ENCODE assay signal across 8 mouse cellular contexts in the genomic region with DNA sequence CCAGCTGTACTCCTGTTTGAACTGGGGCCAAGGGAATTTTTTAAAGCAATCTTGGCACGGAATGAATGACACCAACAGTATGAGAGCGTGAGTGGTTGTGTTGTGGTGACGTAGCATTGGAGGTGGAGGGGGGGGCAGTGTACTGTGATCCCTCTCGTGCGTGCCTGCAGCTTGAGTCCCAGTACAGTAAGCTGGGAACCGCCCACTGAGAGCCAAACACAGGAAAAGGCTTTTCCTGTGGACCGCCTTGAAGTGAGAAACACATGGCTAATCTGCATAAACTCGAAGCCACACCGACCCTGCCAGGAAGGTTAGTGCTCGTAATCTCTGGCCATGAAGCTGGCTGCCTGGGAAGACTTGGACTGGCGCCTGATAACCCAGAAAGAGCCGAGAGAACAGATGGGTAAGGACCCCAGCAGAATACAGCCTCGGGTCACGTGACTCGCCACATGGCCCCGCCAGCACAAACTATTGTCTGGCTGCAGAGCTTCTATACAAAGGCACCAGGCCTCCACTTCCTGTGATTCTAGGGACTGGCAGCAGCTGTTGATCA. TPM values are rescaled to one million over a fixed set of nuclear protein-coding genes. Genes with fewer than 3 reads are reported as not detected.
DNase-seq lines count a peak whose midpoint lies in the region; ATAC-seq and TF ChIP-seq lines count a peak whose summit lies in the region.

No protein-coding gene starts in this region.

- no peak for TF ChIP-seq CTCF in E14TG2a.4 (conservative IDR thresholded peaks at IDR 0.05; ENCODE audit: low read length)
- TF ChIP-seq CTCF in heart, postnatal 0 days (IDR thresholded peaks at IDR 0.05; ENCODE audit: low read depth) = no peak

- peak overlapping the region; percentile 50 for H3K4me2 ChIP-seq in forebrain, embryonic 12.5 days
- H3K4me2 ChIP-seq in heart, postnatal 0 days (ENCODE audit: low read depth, low read length) = peak overlapping the region; percentile 45
- peak overlapping the region; percentile 48 for H3K4me2 ChIP-seq in liver, embryonic 15.5 days
- peak overlapping the region; percentile 51 for H3K4me2 ChIP-seq in neural tube, embryonic 12.5 days (replicated peaks)

- H3K4me3 ChIP-seq in E14TG2a.4 (replicated peaks; ENCODE audit: low read length) = peak overlapping the region; percentile 48
- H3K4me3 ChIP-seq in forebrain, embryonic 12.5 days (replicated peaks) = peak overlapping the region; percentile 23
- peak overlapping the region; percentile 10 for H3K4me3 ChIP-seq in heart, postnatal 0 days (ENCODE audit: low read depth, low read length)
- H3K4me3 ChIP-seq in liver, embryonic 15.5 days (replicated peaks) = no peak overlapping the region; the same call in 1 of the 2 replicates
- no peak overlapping the region; the same call in 1 of the 2 replicates for H3K4me3 ChIP-seq in neural tube, embryonic 12.5 days

- 1% methylated on average over 16 of the region's 16 CpGs for WGBS in forebrain, embryonic 12.5 days
- under 1% methylated on average over 16 of the region's 16 CpGs for WGBS in heart, postnatal 0 days
- WGBS in liver, embryonic 15.5 days (ENCODE audit: insufficient replicate concordance) = 5% methylated on average over 16 of the region's 16 CpGs
- under 1% methylated on average over 16 of the region's 16 CpGs for WGBS in neural tube, embryonic 12.5 days

- peak overlapping the region; percentile 95 for H3K27ac ChIP-seq in forebrain, embryonic 12.5 days
- H3K27ac ChIP-seq in heart, postnatal 0 days (ENCODE audit: low read depth) = peak overlapping the region; percentile 80
- peak overlapping the region; percentile 67 for H3K27ac ChIP-seq in liver, embryonic 15.5 days (replicated peaks)
- H3K27ac ChIP-seq in neural tube, embryonic 12.5 days = peak overlapping the region; percentile 58; the same call in 1 of the 2 replicates

- peak overlapping the region; percentile 47; the same call in 1 of the 2 replicates for H3K9ac ChIP-seq in forebrain, embryonic 12.5 days
- H3K9ac ChIP-seq in heart, postnatal 0 days (replicated peaks; ENCODE audit: low read depth, low read length) = no peak overlapping the region; the same call in 1 of the 2 replicates
- H3K9ac ChIP-seq in liver, embryonic 15.5 days = no peak overlapping the region
- 0 out of 2 replicates have a peak overlapping the region, but pooled peaks have one; percentile 3 for H3K9ac ChIP-seq in neural tube, embryonic 12.5 days

- peaks cover 99% of the 10 kb centered on the region for H3K4me1 ChIP-seq in E14TG2a.4 (replicated peaks; ENCODE audit: low read depth, low read length)
- H3K4me1 ChIP-seq in forebrain, embryonic 12.5 days = peaks cover 72% of the 10 kb centered on the region
- H3K4me1 ChIP-seq in heart, postnatal 0 days (ENCODE audit: control insufficient read depth, insufficient read depth) = peaks cover 69% of the 10 kb centered on the region
- peaks cover 93% of the 10 kb centered on the region for H3K4me1 ChIP-seq in liver, embryonic 15.5 days (replicated peaks)
- peaks cover 71% of the 10 kb centered on the region for H3K4me1 ChIP-seq in neural tube, embryonic 12.5 days

- no peaks in the 10 kb centered on the region for H3K9me3 ChIP-seq in E14TG2a.4 (ENCODE audit: low read length)
- H3K9me3 ChIP-seq in forebrain, embryonic 12.5 days = no peaks in the 10 kb centered on the region
- no peaks in the 10 kb centered on the region for H3K9me3 ChIP-seq in heart, postnatal 0 days (replicated peaks; ENCODE audit: control insufficient read depth, low read length)
- H3K9me3 ChIP-seq in liver, embryonic 15.5 days (replicated peaks) = no peaks in the 10 kb centered on the region
- no peaks in the 10 kb centered on the region for H3K9me3 ChIP-seq in neural tube, embryonic 12.5 days

- DNase-seq in c-Kit-positive CD71-positive TER-119-negative erythroid progenitor cells, embryonic 14.5 days (ENCODE audit: low read depth) = peak; percentile 85
- DNase-seq in heart, postnatal 0 days (ENCODE audit: low spot score) = peak; percentile 96
- peak; percentile 87 to 92 for DNase-seq in kidney, postnatal 4 days
- peak; percentile 84 for DNase-seq in testis, postnatal 10 days (ENCODE audit: low spot score)

- H3K36me3 ChIP-seq in E14TG2a.4 (ENCODE audit: insufficient read depth, low read length) = peaks cover 89% of the 10 kb centered on the region
- 0 out of 2 replicates have a peak, but pooled peaks cover 4% of the 10 kb centered on the region for H3K36me3 ChIP-seq in forebrain, embryonic 12.5 days (replicated peaks)
- H3K36me3 ChIP-seq in heart, postnatal 0 days (replicated peaks; ENCODE audit: control insufficient read depth, insufficient read depth, low read length) = no peaks in the 10 kb centered on the region
- peaks cover 37% of the 10 kb centered on the region for H3K36me3 ChIP-seq in liver, embryonic 15.5 days (replicated peaks)
- H3K36me3 ChIP-seq in neural tube, embryonic 12.5 days = no peaks in the 10 kb centered on the region

- no peaks in the 10 kb centered on the region for H3K27me3 ChIP-seq in E14TG2a.4 (ENCODE audit: insufficient read depth, low read length)
- H3K27me3 ChIP-seq in forebrain, embryonic 12.5 days = no peaks in the 10 kb centered on the region
- no peaks in the 10 kb centered on the region for H3K27me3 ChIP-seq in heart, postnatal 0 days (ENCODE audit: control insufficient read depth, insufficient read depth, low read length)
- no peaks in the 10 kb centered on the region for H3K27me3 ChIP-seq in liver, embryonic 15.5 days
- H3K27me3 ChIP-seq in neural tube, embryonic 12.5 days (replicated peaks) = no peaks in the 10 kb centered on the region

- TF ChIP-seq EP300 in heart, postnatal 0 days (IDR thresholded peaks at IDR 0.05; ENCODE audit: low read depth) = peak; percentile 95; the same call in 1 of the 2 replicates

- peak; percentile 92 for ATAC-seq in forebrain, embryonic 12.5 days (ENCODE audit: low FRiP score)
- peak; percentile 95 for ATAC-seq in heart, postnatal 0 days (ENCODE audit: insufficient read depth, low read depth)
- ATAC-seq in liver, embryonic 15.5 days (ENCODE audit: insufficient read depth) = peak; percentile 83
- ATAC-seq in neural tube, embryonic 12.5 days (ENCODE audit: low FRiP score, low read depth) = peak; percentile 95

RNA-seq across cellular contexts. Expression of a gene that starts 27.0 kb away (rescaled TPM):
- 50.4 and 51.5 TPM in 2 replicates for polyA plus RNA-seq in forebrain, embryonic 12.5 days (2016; fragmentation: Nextera tagmentation; extraction: Ambion mirVana)
- total RNA-seq in heart, postnatal 0 days (2014; rRNA removed; ENCODE audit: low replicate concordance) = 27.9 and 33.3 TPM in 2 replicates
- 9.7 and 10.1 TPM in 2 replicates for polyA plus RNA-seq in heart, postnatal 0 days (2015; fragmentation: Nextera tagmentation; extraction: Ambion mirVana)
- polyA plus RNA-seq in liver, embryonic 15.5 days (2015; fragmentation: Nextera tagmentation; extraction: Ambion mirVana) = 7.6 and 9.3 TPM in 2 replicates
- 41.0 and 42.4 TPM in 2 replicates for polyA plus RNA-seq in neural tube, embryonic 12.5 days (2016; fragmentation: Nextera tagmentation; extraction: Ambion mirVana)

RNA-seq across cellular contexts. Expression of a gene that starts 57.2 kb away (rescaled TPM):
- polyA plus RNA-seq in forebrain, embryonic 12.5 days (2016; fragmentation: Nextera tagmentation; extraction: Ambion mirVana) = 17.3 and 18.0 TPM in 2 replicates
- total RNA-seq in heart, postnatal 0 days (2014; rRNA removed; ENCODE audit: low replicate concordance) = 8.7 and 13.7 TPM in 2 replicates
- 12.9 and 13.5 TPM in 2 replicates for polyA plus RNA-seq in heart, postnatal 0 days (2015; fragmentation: Nextera tagmentation; extraction: Ambion mirVana)
- 5.5 and 6.3 TPM in 2 replicates for polyA plus RNA-seq in liver, embryonic 15.5 days (2015; fragmentation: Nextera tagmentation; extraction: Ambion mirVana)
- 16.4 and 16.9 TPM in 2 replicates for polyA plus RNA-seq in neural tube, embryonic 12.5 days (2016; fragmentation: Nextera tagmentation; extraction: Ambion mirVana)

Comparison
In these comparisons a context has a peak if more than half of its experiments do, and no peak if none do; other contexts are left out.
1. H3K4me3 ChIP-seq: peak in E14TG2a.4 (single experiment), forebrain, embryonic 12.5 days (single experiment) and heart, postnatal 0 days (single experiment); none in liver, embryonic 15.5 days (single experiment) and neural tube, embryonic 12.5 days (single experiment).
2. H3K9ac ChIP-seq: peak in forebrain, embryonic 12.5 days (single experiment) and neural tube, embryonic 12.5 days (single experiment); none in heart, postnatal 0 days (single experiment) and liver, embryonic 15.5 days (single experiment).
3. Peak in every context shown above with its lines, with median percentiles within 50 percentile points of each other: DNase-seq, ATAC-seq, H3K27ac ChIP-seq and H3K4me2 ChIP-seq.